Mouse (Mus musculus): ENCODE measurements at regions not wholly inside any gene's neighbourhood (a gene's known extent, or its start where the extent isn't known, plus 50 kb on each side); places are given as distances from the start of the nearest gene placed in this dataset.

DNA sequence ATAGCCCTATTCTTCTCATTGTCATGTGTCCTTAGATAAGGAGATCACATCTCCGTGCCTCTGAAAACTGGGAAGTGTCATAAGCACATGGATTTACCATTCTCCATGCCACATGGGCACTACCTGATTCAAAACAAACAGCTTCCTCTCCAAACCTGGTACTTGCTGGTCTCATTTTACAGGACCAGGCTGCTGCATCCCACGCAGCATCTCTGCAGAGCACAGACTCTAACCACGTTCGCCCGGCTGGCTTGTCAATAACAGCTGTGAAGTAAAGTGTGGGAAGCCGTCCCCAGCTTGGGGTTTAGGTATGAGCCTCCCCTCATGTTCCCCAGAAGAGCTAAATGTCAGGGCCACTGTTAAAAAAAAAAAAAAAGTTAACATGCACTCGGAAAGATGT, 53.0 kb upstream of the Ank start:
- TF ChIP-seq CTCF (IDR thresholded peaks at IDR 0.05; ENCODE audit: low read depth), result no peak
- TF ChIP-seq EP300 (IDR thresholded peaks at IDR 0.05; ENCODE audit: low read depth), result no peak

All from liver, embryonic 14.5 days (tissue).